Mouse (Mus musculus): ENCODE results near the gene Aox2. TPM values are rescaled to one million over a fixed set of nuclear protein-coding genes. Genes with fewer than 3 reads are reported as not detected.

Gene Aox2
- polyA plus RNA-seq, 1 experiment from 2014 or later = not detected

GRCm38 (mm10) chr1:58393284-58394195 lies 115.4 kb downstream of the Aox2 start:
- H3K27ac ChIP-seq (replicated peaks) = peak overlapping the region; percentile 97
- peaks cover 36% of the 10 kb centered on the region for H3K36me3 ChIP-seq
- peaks cover 27% of the 10 kb centered on the region for H3K4me1 ChIP-seq
- peak; percentile 63 for ATAC-seq (replicated peaks)
- H3K9ac ChIP-seq (replicated peaks) = peak overlapping the region; percentile 99
- peak overlapping the region; percentile 74 for H3K4me3 ChIP-seq
- no peaks in the 10 kb centered on the region for H3K27me3 ChIP-seq
- no peaks in the 10 kb centered on the region for H3K9me3 ChIP-seq
- WGBS = under 1% methylated on average over 72 of the region's 90 CpGs
- peak overlapping the region; percentile 70 for H3K4me2 ChIP-seq (replicated peaks)

- H3K27ac ChIP-seq (replicated peaks) = no peak overlapping the region
- ATAC-seq (replicated peaks) = no peak
- H3K4me3 ChIP-seq = no peak overlapping the region
- H3K9me3 ChIP-seq = no peaks in the 10 kb centered on the region
- peaks cover 27% of the 10 kb centered on the region for H3K4me1 ChIP-seq
- no peak overlapping the region for H3K4me2 ChIP-seq (replicated peaks)
- peaks cover 52% of the 10 kb centered on the region for H3K36me3 ChIP-seq
- H3K9ac ChIP-seq (replicated peaks) = no peak overlapping the region
- 94% methylated on average over 3 of the region's 3 CpGs for WGBS
- no peaks in the 10 kb centered on the region for H3K27me3 ChIP-seq
These were observed 117.2 kb downstream of the Aox2 start for GRCm38 (mm10) chr1:58395341-58395740.

- ATAC-seq (replicated peaks) = no peak
These were observed 118.1 kb downstream of the Aox2 start for GRCm38 (mm10) chr1:58396179-58396578.

DNA sequence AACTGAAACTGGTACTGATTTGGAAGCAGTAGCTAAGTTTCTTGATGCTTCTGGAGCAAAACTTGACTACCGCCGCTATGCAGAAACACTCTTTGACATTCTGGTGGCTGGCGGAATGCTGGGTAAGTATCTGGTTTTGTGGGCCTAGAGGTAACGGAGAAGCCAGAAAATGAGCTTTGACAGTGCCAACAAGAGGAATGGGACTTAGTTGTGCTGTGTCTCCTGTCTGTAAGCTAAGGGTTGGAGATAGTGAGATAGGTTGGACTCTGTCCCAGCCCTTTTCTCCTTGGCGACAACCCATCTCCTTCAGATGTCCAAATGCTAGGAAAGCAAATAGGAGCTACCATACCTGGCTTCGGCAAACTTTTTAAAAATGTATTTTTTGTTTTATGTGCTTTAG lies 119.6 kb downstream of the Aox2 start:
- Histone ChIP-seq H3K4me1 (peaks cover 14% of the 10 kb centered on the region), H3K4me2 (replicated peaks) (no peak overlapping the region), H3K27me3 (no peaks in the 10 kb centered on the region), H3K9ac (replicated peaks) (no peak overlapping the region), H3K4me3 (no peak overlapping the region), H3K9me3 (no peaks in the 10 kb centered on the region), H3K36me3 (peaks cover 75% of the 10 kb centered on the region), H3K27ac (replicated peaks) (no peak overlapping the region)
- no peak for ATAC-seq (replicated peaks)
- WGBS = 93% methylated on average over 6 of the region's 6 CpGs

More at GRCm38 (mm10) chr1:58396179-58396578, 118.1 kb downstream of the Aox2 start:
- WGBS = 91% methylated on average over 1 of the region's 1 CpGs
- Histone ChIP-seq H3K27ac (replicated peaks) (no peak overlapping the region), H3K27me3 (no peaks in the 10 kb centered on the region), H3K4me2 (replicated peaks) (no peak overlapping the region), H3K36me3 (peaks cover 61% of the 10 kb centered on the region), H3K9me3 (no peaks in the 10 kb centered on the region), H3K4me1 (peaks cover 24% of the 10 kb centered on the region), H3K9ac (replicated peaks) (no peak overlapping the region), H3K4me3 (no peak overlapping the region)

- H3K27ac ChIP-seq (replicated peaks) = no peak overlapping the region
- H3K4me1 ChIP-seq = no peaks in the 10 kb centered on the region
- no peak overlapping the region for H3K4me2 ChIP-seq (replicated peaks)
- H3K36me3 ChIP-seq = peaks cover 91% of the 10 kb centered on the region
- ATAC-seq (replicated peaks) = no peak
- 90% methylated on average over 6 of the region's 6 CpGs for WGBS
- H3K9me3 ChIP-seq = no peaks in the 10 kb centered on the region
- no peak overlapping the region for H3K9ac ChIP-seq (replicated peaks)
- H3K27me3 ChIP-seq = no peaks in the 10 kb centered on the region
- H3K4me3 ChIP-seq = no peak overlapping the region
These were observed 123.3 kb downstream of the Aox2 start for GRCm38 (mm10) chr1:58401396-58401795.

GRCm38 (mm10) chr1:58403745-58404144 lies 125.6 kb downstream of the Aox2 start:
- H3K4me3 ChIP-seq = no peak overlapping the region
- 94% methylated on average over 5 of the region's 5 CpGs for WGBS
- no peaks in the 10 kb centered on the region for H3K9me3 ChIP-seq
- no peak overlapping the region for H3K4me2 ChIP-seq (replicated peaks)
- H3K27me3 ChIP-seq = no peaks in the 10 kb centered on the region
- no peak for ATAC-seq (replicated peaks)
- no peak overlapping the region for H3K9ac ChIP-seq (replicated peaks)
- H3K36me3 ChIP-seq = peaks cover 81% of the 10 kb centered on the region
- no peak overlapping the region for H3K27ac ChIP-seq (replicated peaks)
- H3K4me1 ChIP-seq = no peaks in the 10 kb centered on the region

DNA sequence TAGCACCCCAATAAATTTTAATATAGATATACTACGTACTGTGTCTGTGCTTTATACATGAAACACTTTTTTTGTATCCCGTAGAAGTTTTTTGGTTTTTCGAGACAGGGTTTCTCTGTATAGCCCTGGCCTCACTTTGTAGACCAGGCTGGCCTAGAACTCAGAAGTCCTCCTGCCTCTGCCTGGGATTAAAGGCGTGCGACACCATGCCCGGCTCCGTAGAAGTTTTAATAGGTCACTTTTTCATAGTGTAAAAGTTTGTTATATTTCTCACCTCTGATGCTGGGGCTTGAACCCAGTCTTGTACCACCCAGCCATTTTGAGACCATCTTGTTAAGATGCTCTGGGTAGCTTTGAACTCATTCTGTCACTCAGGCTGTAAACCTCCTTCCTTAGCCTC lies 129.2 kb downstream of the Aox2 start:
- ATAC-seq (replicated peaks) = no peak
- Histone ChIP-seq H3K9me3 (no peaks in the 10 kb centered on the region), H3K36me3 (peaks cover 77% of the 10 kb centered on the region), H3K4me1 (no peaks in the 10 kb centered on the region), H3K9ac (replicated peaks) (no peak overlapping the region), H3K4me2 (replicated peaks) (no peak overlapping the region), H3K4me3 (no peak overlapping the region), H3K27ac (replicated peaks) (no peak overlapping the region), H3K27me3 (no peaks in the 10 kb centered on the region)
- 97% methylated on average over 7 of the region's 7 CpGs for WGBS

DNA sequence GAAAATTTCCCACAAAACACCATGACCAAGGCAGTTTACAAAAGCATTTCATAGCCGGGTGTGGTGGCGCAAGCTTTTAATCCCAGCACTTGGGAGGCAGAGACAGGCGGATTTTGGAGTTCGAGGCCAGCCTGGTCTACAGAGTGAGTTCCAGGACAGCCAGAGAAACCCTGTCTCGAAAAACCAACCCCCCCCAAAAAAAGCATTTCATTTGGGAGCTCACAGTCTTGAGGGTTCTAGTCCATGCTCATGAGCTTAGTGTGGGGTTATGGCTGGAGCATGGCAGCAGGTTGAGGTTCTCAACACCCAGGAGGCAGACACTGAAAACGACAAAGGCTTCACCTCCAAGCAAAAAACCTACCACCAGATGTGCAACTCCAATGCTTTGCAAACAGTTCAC lies 130.0 kb downstream of the Aox2 start:
- H3K36me3 ChIP-seq = peaks cover 77% of the 10 kb centered on the region
- WGBS = 85% methylated on average over 6 of the region's 6 CpGs

GRCm38 (mm10) chr1:58409553-58410197 lies 131.5 kb downstream of the Aox2 start:
- no peak for ATAC-seq (replicated peaks)
- no peaks in the 10 kb centered on the region for H3K9me3 ChIP-seq
- no peak overlapping the region for H3K4me2 ChIP-seq (replicated peaks)
- 82% methylated on average over 5 of the region's 5 CpGs for WGBS
- no peak overlapping the region for H3K4me3 ChIP-seq
- H3K27me3 ChIP-seq = no peaks in the 10 kb centered on the region
- no peak overlapping the region for H3K9ac ChIP-seq (replicated peaks)
- H3K27ac ChIP-seq (replicated peaks) = no peak overlapping the region
- peaks cover 77% of the 10 kb centered on the region for H3K36me3 ChIP-seq
- H3K4me1 ChIP-seq = no peaks in the 10 kb centered on the region

More for the DNA sequence above, 130.0 kb downstream of the Aox2 start:
- H3K4me1 ChIP-seq = no peaks in the 10 kb centered on the region
- no peak overlapping the region for H3K27ac ChIP-seq (replicated peaks)
- no peaks in the 10 kb centered on the region for H3K27me3 ChIP-seq
- H3K4me2 ChIP-seq (replicated peaks) = no peak overlapping the region
- no peak for ATAC-seq (replicated peaks)
- H3K4me3 ChIP-seq = no peak overlapping the region
- no peaks in the 10 kb centered on the region for H3K9me3 ChIP-seq
- H3K9ac ChIP-seq (replicated peaks) = no peak overlapping the region

DNA sequence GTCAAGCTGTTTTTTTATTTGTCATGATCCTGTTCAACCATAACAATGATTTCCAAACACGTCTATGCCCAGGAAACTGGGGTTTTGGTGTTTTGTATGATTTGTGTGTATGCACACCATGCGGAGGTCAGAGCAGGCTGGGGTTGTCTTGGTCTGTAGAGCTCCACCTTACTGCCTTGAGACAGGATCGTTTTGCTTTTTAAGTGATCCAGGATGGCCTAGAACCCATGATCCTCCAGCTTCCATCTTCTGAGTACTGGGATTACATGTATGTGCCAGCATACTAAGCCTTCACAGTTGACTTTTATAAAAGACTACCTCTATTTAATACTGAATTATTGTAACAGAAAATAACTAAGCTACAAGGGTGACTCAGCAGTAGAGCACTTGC lies 132.1 kb downstream of the Aox2 start:
- 92% methylated on average over 3 of the region's 3 CpGs for WGBS
- H3K9ac ChIP-seq (replicated peaks) = no peak overlapping the region
- peaks cover 77% of the 10 kb centered on the region for H3K36me3 ChIP-seq
- no peak overlapping the region for H3K4me2 ChIP-seq (replicated peaks)
- no peak overlapping the region for H3K4me3 ChIP-seq
- no peaks in the 10 kb centered on the region for H3K9me3 ChIP-seq
- no peak for ATAC-seq (replicated peaks)
- H3K4me1 ChIP-seq = no peaks in the 10 kb centered on the region
- no peaks in the 10 kb centered on the region for H3K27me3 ChIP-seq
- H3K27ac ChIP-seq (replicated peaks) = no peak overlapping the region

GRCm38 (mm10) chr1:58410776-58411175 lies 132.7 kb downstream of the Aox2 start:
- WGBS = 93% methylated on average over 7 of the region's 7 CpGs
- ATAC-seq (replicated peaks) = no peak

DNA sequence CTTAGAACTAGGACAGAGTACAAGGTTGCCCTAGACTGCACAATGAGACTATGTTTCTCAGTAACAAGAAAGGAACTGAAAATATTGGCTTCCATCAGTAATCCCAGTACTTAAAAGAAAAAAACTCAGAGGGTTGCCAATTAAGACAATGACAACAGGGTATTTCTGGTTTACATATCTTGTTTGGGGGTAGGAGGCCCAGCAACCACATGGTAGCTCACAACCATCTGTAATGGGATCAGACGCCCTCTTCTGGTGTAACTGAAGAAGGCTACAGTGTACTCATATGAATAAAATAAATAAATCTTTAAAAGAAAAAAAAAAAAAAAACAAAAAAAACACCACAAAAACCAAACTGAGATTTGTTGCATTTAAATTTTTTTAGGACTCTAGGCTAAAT lies 137.3 kb downstream of the Aox2 start:
- H3K27me3 ChIP-seq = no peaks in the 10 kb centered on the region
- no peaks in the 10 kb centered on the region for H3K9me3 ChIP-seq
- WGBS = 29% methylated on average over 1 of the region's 1 CpGs
- no peak overlapping the region for H3K4me2 ChIP-seq (replicated peaks)
- no peak overlapping the region for H3K9ac ChIP-seq (replicated peaks)
- H3K27ac ChIP-seq (replicated peaks) = no peak overlapping the region
- ATAC-seq (replicated peaks) = no peak
- H3K36me3 ChIP-seq = peaks cover 89% of the 10 kb centered on the region
- peaks cover 3% of the 10 kb centered on the region; the same call in 1 of the 2 replicates for H3K4me1 ChIP-seq
- no peak overlapping the region for H3K4me3 ChIP-seq

More at GRCm38 (mm10) chr1:58410776-58411175, 132.7 kb downstream of the Aox2 start:
- no peak overlapping the region for H3K4me3 ChIP-seq
- no peaks in the 10 kb centered on the region for H3K4me1 ChIP-seq
- H3K27me3 ChIP-seq = no peaks in the 10 kb centered on the region
- peaks cover 77% of the 10 kb centered on the region for H3K36me3 ChIP-seq
- no peak overlapping the region for H3K4me2 ChIP-seq (replicated peaks)
- H3K27ac ChIP-seq (replicated peaks) = no peak overlapping the region
- no peaks in the 10 kb centered on the region for H3K9me3 ChIP-seq
- no peak overlapping the region for H3K9ac ChIP-seq (replicated peaks)

All from forebrain, embryonic 15.5 days (tissue).